Mouse (Mus musculus) C2C12 (cell line): ENCODE results near the gene Sos2.

Experiments used
- CEBPB ChIP-seq: IDR thresholded peaks from one replicate; pipeline ENCODE4 v1.6.1; 2011; ENCODE audit warnings: low read depth, mild to moderate bottlenecking, control low read depth, moderate library complexity
- CTCF ChIP-seq: IDR thresholded peaks from one replicate; pipeline ENCODE4 v1.5.1; 2011; ENCODE audit not compliant: control insufficient read depth, insufficient read depth, insufficient read length
- FOSL1 ChIP-seq: IDR thresholded peaks from one replicate; pipeline ENCODE4 v1.8.0; 2011; ENCODE audit warnings: mild to moderate bottlenecking, low read length; ENCODE audit not compliant: poor library complexity, insufficient read depth, severe bottlenecking
- MAX ChIP-seq: IDR thresholded peaks from one replicate; pipeline ENCODE4 v1.6.1; 2011; ENCODE audit warnings: mild to moderate bottlenecking, control low read depth
- MYOD1 ChIP-seq: IDR thresholded peaks from one replicate; pipeline ENCODE4 v1.6.1; 2011; ENCODE audit warnings: low read depth; ENCODE audit not compliant: control insufficient read depth, insufficient read length
- USF1 ChIP-seq: IDR thresholded peaks from one replicate; pipeline ENCODE4 v1.6.1; 2011; ENCODE audit warnings: low read depth, mild to moderate bottlenecking, control low read depth, moderate library complexity

GRCm38 (mm10) chr12:69537675-69538361 lies 143.8 kb downstream of the Sos2 start:
- TF ChIP-seq CTCF (no peak), CEBPB (no peak), MYOD1 (no peak), USF1 (no peak), MAX (no peak), FOSL1 (peak; percentile 29)
